Mouse (Mus musculus) liver, embryonic 11.5 days (tissue): ENCODE results near the gene Whamm. TPM values are rescaled to one million over a fixed set of nuclear protein-coding genes. Genes with fewer than 3 reads are reported as not detected.

Experiments used
- microRNA counts: library from miRNA; unstranded; fragments of <30 nt; microRNA quantifications from one replicate; lab custom pipeline; 2015
- polyA plus RNA-seq: library from polyadenylated mRNA; unstranded; fragments of >200 nt; fragmentation: Nextera tagmentation; extraction: Ambion mirVana; gene quantifications from 2 replicates; pipeline ENCODE4 v1.2.1, GENCODE M21; 2014

Gene Whamm
- polyA plus RNA-seq, 1 experiment from 2014 or later: 10.5 TPM

MicroRNAs within 50 kb of the gene (microRNA counts, 519-probe panel; counts per million panel counts)
- microRNA mmu-miR-1839-3p (lab: Ali Mortazavi, UCI) (not detected), microRNA mmu-miR-1839-5p (lab: Ali Mortazavi, UCI) (3,156 counts per million, percentile 13 among the panel's probes with 10 or more counts)

Other genes starting within 250 kb of the Whamm start
- gene Rps17, start 226.0 kb upstream of the Whamm start, polyA plus RNA-seq: 1,540 and 1,655 TPM in 2 replicates
- 0.09 and 0.27 TPM in 2 replicates for gene Cpeb1, start 115.8 kb upstream of the Whamm start, polyA plus RNA-seq
- gene Ap3b2, start 77.3 kb upstream of the Whamm start, polyA plus RNA-seq: 0.40 and 1.1 TPM in 2 replicates
- gene BC048679, start 73.0 kb upstream of the Whamm start, polyA plus RNA-seq: not detected in 2 replicates
- 0.19 and 0.21 TPM in 2 replicates for gene Fsd2, start 4.3 kb upstream of the Whamm start, polyA plus RNA-seq
- 16.0 and 17.7 TPM in 2 replicates for gene Homer2, start 136.3 kb downstream of the Whamm start, polyA plus RNA-seq
- 98.0 and 103 TPM in 2 replicates for gene Ramac, start 191.7 kb downstream of the Whamm start, polyA plus RNA-seq
- 45.8 and 58.9 TPM in 2 replicates for gene 3110040N11Rik, start 218.2 kb downstream of the Whamm start, polyA plus RNA-seq